Mouse (Mus musculus): ENCODE measurements at regions not wholly inside any gene's neighbourhood (a gene's known extent, or its start where the extent isn't known, plus 50 kb on each side); places are given as distances from the start of the nearest gene placed in this dataset.
A peak's percentile ranks its signal among the peaks of the same experiment; 100 is the strongest.

GRCm38 (mm10) chr5:126765037-126765707, 476.4 kb upstream of the Tmem132c start:
- no peak for DNase-seq

DNA sequence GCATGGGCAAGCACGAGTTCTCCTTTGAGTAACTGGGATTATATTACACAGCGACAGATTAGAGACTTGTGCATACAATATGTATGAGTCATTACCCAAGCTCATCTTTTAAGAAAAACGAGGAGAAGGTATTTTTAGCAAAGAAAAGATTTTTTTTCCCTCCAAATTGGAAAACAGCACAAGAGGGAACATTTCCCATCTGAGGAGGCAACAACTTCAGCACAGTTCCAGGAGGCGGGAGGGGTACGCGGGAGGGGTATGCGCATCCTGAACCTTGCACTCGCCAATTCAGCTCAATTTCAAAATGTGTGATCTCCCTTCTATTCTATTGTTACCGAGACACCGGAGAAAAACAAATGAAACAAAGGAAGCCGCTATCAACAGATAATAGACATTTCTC, 472.6 kb upstream of the Tmem132c start:
- no peak for DNase-seq

GRCm38 (mm10) chr5:126787706-126788610, 453.6 kb upstream of the Tmem132c start:
- peak in 1 of 2 experiments; percentile 3 for DNase-seq

DNA sequence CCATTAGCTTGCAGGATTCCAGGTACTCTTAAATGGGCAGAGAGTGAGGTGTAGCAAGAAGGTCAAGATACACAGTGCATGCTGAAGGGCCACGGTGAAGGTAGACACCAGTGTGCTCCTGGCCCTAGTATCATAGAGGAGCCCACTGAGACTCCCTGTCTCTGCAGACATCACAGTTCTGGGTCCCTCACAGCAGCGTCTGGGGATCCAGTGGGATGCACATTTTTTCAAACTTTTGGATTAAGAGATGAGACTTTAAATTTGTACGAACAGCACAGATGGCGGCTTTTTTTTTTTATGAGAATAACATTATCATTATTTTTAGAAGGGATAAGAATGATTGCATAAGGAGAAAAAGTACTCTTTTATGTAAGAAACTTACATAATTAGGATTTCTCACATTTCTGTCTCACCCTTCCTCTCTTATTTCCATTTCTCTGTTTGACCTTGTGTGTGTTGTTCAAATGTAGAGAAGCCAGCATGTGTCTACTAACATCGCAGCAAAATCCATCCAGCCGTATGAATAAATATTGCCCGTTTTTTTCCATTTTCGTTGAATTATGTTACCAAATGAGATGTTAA, 441.8 kb upstream of the Tmem132c start:
- no peak for DNase-seq

DNA sequence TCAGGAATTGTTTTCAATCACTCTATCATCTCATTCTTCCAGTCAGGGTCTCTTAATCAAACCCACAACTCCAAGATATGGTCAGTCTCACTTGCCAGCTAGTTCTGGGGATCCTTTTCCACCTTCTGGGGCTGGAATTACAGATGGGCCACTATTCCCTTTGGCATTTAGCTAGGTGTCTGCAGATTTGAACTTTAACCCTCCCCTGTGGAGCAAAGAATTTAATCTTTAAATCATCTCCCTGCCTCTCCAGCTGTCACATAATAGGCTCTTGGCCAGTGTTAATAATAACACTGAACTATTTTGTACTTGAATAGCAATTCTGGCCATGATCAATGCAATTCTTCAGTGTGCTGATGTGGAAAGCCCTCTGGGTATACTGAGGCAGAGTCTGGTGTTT, 435.0 kb upstream of the Tmem132c start:
- DNase-seq = no peak

- no peak for DNase-seq
Measured at GRCm38 (mm10) chr5:126816069-126816468, 425.5 kb upstream of the Tmem132c start.

- DNase-seq = no peak
Measured at GRCm38 (mm10) chr5:126835440-126835839, 406.2 kb upstream of the Tmem132c start.

- no peak for DNase-seq
Measured at GRCm38 (mm10) chr5:126842606-126843005, 399.0 kb upstream of the Tmem132c start.

DNA sequence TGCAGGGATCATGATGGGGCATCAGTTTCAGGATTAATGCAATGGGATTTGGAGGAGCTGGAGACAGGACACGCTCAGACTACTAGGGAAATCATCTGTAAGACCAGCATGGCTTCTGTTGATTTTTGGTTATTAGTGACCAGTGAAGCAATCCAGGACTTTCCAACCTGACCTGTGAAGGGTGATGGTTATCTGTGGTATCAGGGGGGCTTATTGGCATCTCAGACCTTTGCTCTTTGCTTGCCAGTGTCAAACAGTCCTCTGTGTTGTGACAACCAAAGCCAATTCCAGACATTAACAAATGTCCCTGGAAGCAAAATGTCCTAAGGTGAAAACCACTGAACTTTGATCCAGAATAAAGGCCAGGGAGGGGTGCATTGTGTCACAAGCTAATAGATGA, 379.5 kb upstream of the Tmem132c start:
- DNase-seq = no peak

- no peak for DNase-seq
Measured at GRCm38 (mm10) chr5:126875842-126876241, 365.8 kb upstream of the Tmem132c start.

DNA sequence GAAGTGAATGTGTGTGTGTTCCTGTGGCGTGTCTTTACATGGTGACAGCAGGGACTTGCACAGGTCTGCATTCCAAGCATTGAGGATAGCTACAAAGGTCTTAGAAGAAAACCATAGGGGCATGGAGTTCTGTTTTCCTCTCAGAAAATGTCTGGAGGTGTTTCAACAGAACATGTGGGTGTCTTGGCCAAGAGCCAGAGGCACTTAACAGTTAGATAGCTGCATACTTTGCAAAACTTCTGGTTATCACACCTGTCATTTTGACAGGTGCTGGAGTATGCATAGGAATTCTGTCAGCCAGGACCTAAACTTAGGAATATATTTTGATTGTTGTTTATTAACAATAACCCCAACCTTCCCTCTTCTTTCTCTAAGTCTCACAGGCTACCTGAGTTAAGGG, 350.9 kb upstream of the Tmem132c start:
- DNase-seq = no peak

- DNase-seq = no peak
Measured at GRCm38 (mm10) chr5:126893063-126893462, 348.5 kb upstream of the Tmem132c start.

DNA sequence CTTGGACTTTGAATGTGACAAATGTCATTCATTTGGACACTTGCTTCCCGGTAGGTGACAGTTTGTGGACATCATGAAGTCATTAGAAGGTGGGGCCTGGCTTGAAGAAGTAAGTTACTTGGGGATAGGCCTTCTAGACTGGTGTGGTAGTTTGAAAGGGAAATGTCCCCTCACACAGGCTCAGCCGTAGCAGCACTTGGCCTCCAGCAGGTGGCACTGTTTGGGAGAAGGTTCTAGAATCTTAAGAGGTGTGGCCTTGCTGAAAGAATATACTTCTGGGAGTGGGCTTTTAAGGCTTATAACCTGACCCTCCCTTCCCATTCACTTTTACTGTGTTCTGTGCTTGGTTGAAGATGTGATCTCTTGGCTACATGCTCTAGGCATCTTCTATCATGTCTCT, 331.5 kb upstream of the Tmem132c start:
- DNase-seq = no peak

- DNase-seq = no peak
Measured at GRCm38 (mm10) chr5:126917300-126917699, 324.3 kb upstream of the Tmem132c start.

DNA sequence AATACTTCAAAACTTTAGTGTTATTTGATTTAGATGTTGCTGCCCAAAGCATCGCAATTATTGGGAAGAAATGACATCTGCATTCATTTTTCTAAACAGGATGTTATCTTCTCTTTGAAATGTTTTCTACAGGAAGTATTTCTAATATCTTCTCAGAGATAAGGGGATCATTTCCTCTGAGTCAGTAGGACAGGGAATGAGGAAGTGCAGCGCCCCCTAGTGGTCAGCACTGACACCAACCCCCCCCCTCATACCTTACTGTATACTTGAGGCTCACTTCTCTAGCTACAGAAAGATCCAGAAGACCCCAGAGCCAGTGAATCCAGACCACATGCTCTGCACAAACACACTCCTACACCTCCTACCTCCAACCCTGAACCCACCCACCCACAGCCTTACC, 308.1 kb upstream of the Tmem132c start:
- no peak for DNase-seq

DNA sequence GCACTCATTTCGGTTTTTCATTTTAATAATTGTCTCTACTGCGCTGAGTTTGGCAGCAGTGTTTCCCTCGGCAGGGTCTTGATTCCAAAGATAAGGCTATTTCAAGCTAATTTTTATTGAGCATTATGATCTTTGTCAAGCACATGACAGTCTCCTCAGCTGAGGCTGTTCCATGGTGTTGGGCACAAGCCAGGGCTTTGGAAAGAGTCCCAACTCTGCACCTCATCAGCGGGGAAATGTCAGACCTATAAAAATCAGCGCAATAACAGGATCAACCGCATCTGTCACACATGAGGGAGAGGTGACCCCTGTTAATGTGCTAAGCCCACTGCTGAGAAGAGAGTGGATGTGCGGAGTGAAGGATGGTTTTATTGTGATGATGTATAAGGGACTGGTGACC, 296.7 kb upstream of the Tmem132c start:
- DNase-seq = peak; percentile 31 to 40

DNA sequence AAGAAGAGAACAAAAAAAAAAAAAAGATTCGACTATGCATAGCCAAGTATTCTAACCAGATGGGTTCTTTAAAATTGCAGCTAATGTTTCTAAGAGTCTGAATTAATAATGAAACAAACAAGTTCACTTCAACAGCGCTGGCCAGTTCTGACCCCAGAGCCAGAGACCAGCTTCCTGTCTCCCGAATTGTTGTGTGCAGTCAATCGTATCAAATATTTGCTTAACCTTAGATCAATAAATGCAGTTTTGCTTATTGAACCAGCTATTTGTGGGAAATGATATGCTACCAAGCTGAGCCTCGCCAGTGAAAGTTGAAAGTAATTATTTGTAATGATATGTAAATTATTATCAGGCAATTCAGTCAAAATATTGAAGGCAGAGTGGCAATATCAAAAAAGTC, 287.4 kb upstream of the Tmem132c start:
- no peak for DNase-seq

- no peak for DNase-seq
Measured at GRCm38 (mm10) chr5:126954634-126955033, 287.0 kb upstream of the Tmem132c start.

DNA sequence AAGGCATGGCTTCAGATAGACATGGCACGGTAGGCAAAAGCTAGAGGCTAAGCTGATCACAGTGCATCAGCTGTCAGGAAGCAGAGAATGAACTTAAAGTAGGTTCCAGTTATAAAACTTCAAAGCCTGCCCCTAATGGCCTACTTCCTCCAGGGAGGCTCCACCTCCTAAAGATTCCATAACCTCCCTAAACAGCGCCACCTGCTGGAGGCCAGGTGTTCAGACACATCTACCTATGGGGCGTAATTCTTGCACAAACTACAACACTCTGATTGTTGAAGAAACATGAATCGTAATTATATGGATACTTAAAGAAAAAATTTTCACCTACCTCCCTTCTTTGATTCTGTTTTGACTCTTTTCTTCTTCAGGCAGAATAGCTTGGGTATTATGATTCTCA, 277.0 kb upstream of the Tmem132c start:
- DNase-seq = no peak

- no peak for DNase-seq
Measured at GRCm38 (mm10) chr5:126967076-126967475, 274.5 kb upstream of the Tmem132c start.

- no peak for DNase-seq
Measured at GRCm38 (mm10) chr5:126969373-126969772, 272.2 kb upstream of the Tmem132c start.

- DNase-seq = no peak
Measured at GRCm38 (mm10) chr5:126971284-126971683, 270.3 kb upstream of the Tmem132c start.

- no peak for DNase-seq
Measured at GRCm38 (mm10) chr5:126971981-126972380, 269.6 kb upstream of the Tmem132c start.

GRCm38 (mm10) chr5:126973425-126973824, 268.2 kb upstream of the Tmem132c start:
- no peak for DNase-seq
